Mouse (Mus musculus) megakaryocyte-erythroid progenitor cell, adult 5-6 weeks (primary cell): ENCODE data around the gene Pigt. TPM values are rescaled to one million over a fixed set of nuclear protein-coding genes. Genes with fewer than 3 reads are reported as not detected.

Experiments used
- ATAC-seq: replicated peaks from 2 replicates; pipeline ENCODE4 v1.8.0; 2016; ENCODE audit warnings: mild to moderate bottlenecking, inconsistent platforms; ENCODE audit not compliant: severe bottlenecking, poor library complexity, low FRiP score, low TSS enrichment
- total RNA-seq, 2 experiments: library from RNA; stranded (forward) in 1 of 2; stranded (reverse) in 1 of 2; fragments of 200-1000, 215-1000 nt in 1 of 2; fragments of >200 nt in 1 of 2; fragmentation: Nextera tagmentation in 1 of 2; gene quantifications; 2 replicates each; pipeline ENCODE4 v1.2.3; 2014 to 2017

The Pigt gene
- total RNA-seq, 2 experiments from 2014 or later = 36.6 to 89.3 TPM

DNA sequence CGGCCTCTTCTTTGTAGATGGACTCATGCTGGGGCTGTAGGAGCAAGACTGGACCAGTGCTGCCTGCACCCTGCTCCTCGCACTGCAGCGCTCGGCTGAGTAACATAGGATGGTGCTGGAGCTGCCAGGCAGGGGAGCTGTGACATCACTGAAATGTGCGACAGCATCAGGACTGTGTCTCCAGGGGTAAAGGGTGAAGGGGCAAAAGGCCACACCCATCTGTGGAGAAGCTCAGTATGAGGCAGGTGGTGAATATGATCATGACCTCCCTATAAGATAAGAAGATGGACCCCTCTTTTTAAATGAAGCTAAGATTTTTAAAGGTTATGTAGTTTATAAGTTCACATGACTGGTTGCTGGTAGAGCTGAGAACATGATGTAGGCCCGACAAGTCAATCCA lies 23.7 kb upstream of the Pigt start, which contains the start of gene Trp53tg5:
TSS of gene Trp53tg5 (minus strand) at position 101 of the 400 bp plus-strand sequence.
- ATAC-seq = no peak

- ATAC-seq = 0 out of 2 replicates have a peak, but pooled peaks have one; percentile 29
Measured at GRCm38 (mm10) chr2:164485681-164486257, 11.6 kb upstream of the Pigt start, which contains the start of gene Dbndd2. Gene Dbndd2 (plus strand): TSS chr2:164486106.

DNA sequence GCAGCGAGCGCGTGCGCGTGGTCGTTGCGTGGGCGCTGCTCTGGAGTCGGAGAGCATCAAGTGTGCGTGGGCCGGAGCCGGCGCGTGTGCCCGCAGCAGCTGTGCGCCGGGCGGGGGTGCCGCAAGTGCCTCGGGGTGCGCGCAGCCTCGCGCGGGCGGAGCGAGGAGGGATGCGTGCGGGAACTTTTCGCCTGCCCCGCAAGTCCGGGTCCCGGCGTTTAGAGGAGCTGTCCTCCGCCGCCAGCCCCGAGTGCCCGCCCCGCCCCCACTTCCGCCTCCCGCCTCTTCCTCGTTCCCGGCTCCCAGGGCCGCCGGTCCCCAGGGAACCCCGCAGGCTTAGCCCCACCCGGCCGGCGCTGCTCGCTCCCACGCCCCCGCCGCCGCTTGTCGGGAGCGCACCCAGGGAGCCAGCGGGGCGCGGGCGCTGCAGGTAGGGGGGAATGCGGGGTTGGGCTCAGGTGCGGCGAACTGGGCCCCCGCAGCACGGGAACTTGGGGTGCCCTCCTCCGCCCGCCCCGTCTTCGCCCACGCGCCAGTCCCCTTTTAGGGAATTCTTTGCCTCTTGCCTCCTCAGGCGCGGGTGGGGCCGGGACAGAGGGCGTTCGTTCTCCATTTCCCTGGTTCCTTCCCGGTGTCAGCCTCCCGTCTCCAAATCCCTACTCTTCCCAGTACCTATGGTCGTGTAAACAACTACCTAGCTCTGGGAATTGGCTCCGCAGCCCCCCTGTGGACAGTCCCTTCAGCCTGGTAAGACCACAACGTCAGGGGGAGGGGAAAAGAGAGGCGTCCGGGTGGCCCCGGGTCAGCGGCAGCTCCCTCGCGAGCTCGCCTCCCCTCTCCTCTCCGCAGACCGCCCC lies 10.8 kb upstream of the Pigt start:
- ATAC-seq = 0 out of 2 replicates have a peak, but pooled peaks have one; percentile 7

- ATAC-seq = no peak
Measured at GRCm38 (mm10) chr2:164487115-164487527, 10.2 kb upstream of the Pigt start.

- ATAC-seq = no peak
Measured at GRCm38 (mm10) chr2:164487812-164488211, 9.5 kb upstream of the Pigt start.

DNA sequence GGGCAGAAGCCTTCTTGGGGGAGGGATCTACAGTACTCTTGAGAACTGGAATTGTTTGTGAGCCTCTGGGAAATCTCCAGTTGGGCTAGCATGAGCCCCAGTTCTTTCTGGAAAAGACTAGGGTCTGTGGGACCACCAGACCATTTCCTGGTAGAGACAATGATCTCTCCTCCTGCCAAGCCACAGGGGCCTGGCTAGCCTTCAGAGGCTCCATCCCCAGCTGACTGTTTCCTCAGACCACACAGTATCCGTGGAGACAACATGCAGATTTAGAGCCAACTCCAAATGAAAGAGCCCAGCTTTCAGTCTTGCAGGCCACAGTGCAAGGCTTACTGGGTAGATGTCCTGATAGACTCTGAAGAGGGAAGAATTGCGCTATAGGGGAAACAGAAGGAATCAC lies 3.2 kb upstream of the Pigt start:
- ATAC-seq = no peak

DNA sequence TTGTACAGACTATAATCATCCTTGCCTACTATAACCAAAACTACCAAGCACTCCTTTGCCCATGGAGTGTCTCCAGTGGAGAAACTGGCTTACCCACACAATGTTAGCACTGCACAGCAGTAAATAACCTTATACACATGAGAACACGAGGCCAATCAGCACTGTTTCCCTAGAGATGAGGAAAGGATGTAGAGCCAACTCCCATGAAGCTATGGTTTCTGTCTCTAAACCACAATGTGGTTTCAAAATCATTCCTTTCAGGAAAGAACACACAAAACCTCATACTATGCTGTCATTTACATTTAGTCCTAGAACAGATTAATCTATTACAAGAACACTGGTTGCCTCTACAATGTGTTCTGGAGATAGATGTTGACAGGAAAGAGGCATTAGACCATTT lies 989 bp upstream of the Pigt start:
- ATAC-seq = no peak

DNA sequence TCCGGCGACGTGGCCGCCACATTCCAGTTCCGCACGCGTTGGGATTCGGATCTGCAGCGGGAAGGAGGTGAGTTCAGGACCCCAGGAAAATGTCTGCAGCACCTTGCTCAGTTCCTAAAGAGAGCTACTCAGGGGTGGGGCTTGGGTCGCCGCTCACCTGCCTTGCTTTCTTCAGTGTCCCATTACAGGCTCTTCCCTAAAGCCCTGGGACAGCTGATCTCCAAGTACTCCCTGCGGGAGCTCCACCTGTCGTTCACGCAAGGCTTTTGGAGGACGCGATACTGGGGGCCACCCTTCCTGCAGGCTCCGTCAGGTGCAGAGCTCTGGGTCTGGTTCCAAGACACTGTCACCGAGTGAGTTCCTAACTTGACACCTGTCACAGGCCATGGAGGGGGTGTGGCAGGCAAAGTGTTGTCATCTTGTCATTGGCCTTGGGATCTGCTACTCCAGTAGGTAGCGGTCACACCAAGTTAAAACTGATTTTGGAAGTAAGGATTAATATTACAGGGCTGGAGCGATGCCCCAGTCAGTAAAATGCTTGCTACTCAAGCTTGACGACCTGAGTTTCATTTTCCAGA lies 460 bp downstream of the Pigt start:
- peak; percentile 35 for ATAC-seq

- ATAC-seq = no peak
Measured at GRCm38 (mm10) chr2:164499317-164499716, 2.0 kb downstream of the Pigt start.

DNA sequence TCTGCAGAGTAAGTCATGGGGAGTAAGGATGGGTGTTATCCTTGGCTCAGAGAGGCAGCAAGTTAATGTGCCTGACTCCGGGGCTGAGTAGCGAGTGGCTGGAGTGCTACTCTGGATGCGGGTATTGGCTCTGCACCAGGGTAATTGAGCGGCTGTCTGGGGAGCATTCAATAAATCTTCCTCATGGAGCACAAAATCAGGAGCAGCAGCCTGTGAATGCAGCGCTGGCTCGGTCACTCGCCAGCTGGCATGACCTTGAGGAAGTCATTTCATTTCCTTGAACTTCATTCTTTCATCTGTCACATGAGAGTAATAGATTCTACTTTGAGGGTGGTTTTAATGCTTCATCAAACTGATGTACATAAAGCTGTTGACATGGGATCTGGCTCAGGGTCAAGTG lies 3.2 kb downstream of the Pigt start:
- no peak for ATAC-seq

- no peak for ATAC-seq
Measured at GRCm38 (mm10) chr2:164504919-164505318, 7.6 kb downstream of the Pigt start.

DNA sequence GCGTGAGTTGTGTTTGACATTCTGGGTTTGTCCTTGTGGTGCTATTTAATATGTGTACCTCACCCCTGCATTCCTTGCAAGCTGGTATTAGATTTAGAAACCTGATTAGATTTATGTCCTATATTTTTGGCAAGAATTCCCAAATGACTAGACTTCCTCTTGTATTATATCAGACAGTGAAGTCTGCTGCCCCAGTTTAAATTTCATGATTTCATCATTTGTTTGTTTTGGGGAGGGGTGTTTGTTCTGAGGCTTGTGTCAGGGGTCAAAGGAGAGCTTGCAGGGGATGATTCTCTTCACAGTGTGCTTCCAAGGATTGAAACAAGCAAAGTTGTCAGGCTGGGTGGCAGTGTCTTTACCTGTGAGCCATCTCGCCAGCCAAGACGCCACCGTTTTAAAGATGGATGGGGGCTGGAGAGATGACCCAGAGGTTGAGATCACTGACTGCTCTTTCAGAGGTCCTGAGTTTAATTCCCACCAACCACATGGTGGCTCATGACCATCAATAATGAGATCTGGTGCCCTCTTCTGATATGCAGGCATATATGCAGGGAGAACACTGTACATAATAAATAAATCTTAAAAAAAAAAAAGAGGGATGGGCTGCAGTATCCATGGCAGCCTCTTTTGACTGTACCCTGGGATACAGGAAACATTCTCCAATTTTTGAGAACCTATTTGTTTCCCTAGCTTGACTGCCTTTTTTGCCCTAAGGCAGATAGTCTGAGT lies 8.5 kb downstream of the Pigt start:
- ATAC-seq = no peak

GRCm38 (mm10) chr2:164507811-164508210 lies 10.5 kb downstream of the Pigt start:
- ATAC-seq = no peak

GRCm38 (mm10) chr2:164510621-164511190 lies 13.4 kb downstream of the Pigt start:
- ATAC-seq = no peak

GRCm38 (mm10) chr2:164512121-164512909 lies 15.0 kb downstream of the Pigt start:
- ATAC-seq = 0 out of 2 replicates have a peak, but pooled peaks have one; percentile 41

GRCm38 (mm10) chr2:164513389-164513788 lies 16.1 kb downstream of the Pigt start:
- no peak for ATAC-seq

GRCm38 (mm10) chr2:164514916-164515315 lies 17.6 kb downstream of the Pigt start:
- no peak for ATAC-seq

DNA sequence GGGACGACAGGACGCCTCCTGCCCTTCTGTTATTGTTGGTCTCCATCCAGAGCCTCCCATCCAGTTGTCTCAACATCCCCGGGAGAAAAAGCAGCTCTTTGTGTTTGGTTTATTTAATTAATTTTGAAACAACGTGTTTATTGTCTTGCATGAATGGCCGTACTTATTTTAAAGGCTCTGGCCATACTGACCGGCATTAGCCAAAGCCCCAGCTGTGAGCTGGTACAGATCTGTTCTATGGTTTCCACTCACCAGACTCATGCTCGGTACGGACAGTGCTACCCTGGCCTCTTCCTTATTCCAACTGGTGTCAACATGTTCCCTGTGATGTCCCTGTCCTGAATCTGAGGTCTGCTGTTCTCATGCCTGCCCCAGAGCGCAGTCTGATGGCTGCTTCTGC lies 18.6 kb downstream of the Pigt start:
- ATAC-seq = no peak

DNA sequence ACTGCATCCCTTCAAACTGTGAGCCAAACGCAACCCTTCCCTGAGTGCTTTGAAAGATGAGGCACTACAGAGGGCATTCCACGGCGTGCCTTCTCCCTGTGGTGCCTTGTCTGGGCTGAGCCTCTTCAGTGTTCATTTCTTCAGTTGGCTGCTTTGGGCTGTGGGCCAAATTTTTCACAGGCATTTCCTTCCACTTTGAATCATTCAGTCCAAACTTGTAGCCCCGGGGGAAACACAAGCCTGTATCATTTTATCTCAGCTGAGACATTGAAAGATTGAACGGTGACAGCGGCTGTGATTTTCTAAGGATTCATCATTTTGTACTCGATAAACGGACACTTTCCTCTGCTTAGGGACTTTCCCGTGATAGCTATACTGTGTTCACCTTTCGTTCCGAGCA lies 19.3 kb downstream of the Pigt start:
- ATAC-seq = no peak
